In the genomic region with DNA sequence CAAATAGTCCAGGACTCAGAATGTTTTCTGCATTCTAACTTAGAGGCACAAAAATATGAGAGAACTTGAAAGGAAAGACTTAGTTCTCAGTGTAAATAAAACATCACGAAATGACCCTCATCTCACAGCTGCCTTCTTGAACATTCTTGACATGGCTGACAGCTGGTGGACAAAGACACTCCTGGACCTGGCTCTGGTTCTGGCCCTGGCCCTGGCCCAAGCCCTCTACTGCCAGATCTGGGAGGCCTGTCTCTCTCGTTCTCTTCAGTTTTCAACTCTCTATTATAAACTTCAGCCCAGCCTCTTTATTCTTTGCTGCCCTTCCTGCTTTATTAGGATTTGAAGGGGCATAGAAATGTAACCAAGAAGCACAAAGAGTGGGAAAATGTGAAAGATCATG, we compare ENCODE assay signal across 10 mouse cellular contexts.
A peak's percentile ranks its signal among the peaks of the same experiment; 100 is the strongest.
DNase-seq lines count a peak whose midpoint lies in the region.
"Had no signal": no experiment of that assay in that cellular context is flagged by ENCODE, and none has a peak within 500 bp of the region (broad histone marks: within the 10 kb centered on the region; RNA-seq: fewer than 3 reads in every experiment).

No protein-coding gene starts in this region.

- intact Hi-C loops in heart, postnatal 14 days (cut with DNase I), result no loop called here
- intact Hi-C loops in left cerebral cortex, postnatal 14 days (cut with DNase I), result no loop called here

- no peaks in the 10 kb centered on the region; the same call in 1 of the 2 replicates for H3K27me3 ChIP-seq in heart, embryonic 10.5 days (ENCODE audit: insufficient read depth, poor library complexity, severe bottlenecking)
- H3K27me3 ChIP-seq: limb, embryonic 15.5 days had no signal

- H3K4me1 ChIP-seq in heart, embryonic 10.5 days, result no peaks in the 10 kb centered on the region
- H3K4me1 ChIP-seq: limb, embryonic 15.5 days had no signal

- H3K9me3 ChIP-seq in heart, embryonic 10.5 days, result no peaks in the 10 kb centered on the region
- H3K9me3 ChIP-seq: limb, embryonic 15.5 days had no signal

- 60% methylated on average over 2 of the region's 2 CpGs for WGBS in heart, embryonic 10.5 days

- no peak overlapping the region for H3K27ac ChIP-seq in heart, embryonic 10.5 days
- H3K27ac ChIP-seq: limb, embryonic 15.5 days had no signal

- H3K36me3 ChIP-seq in heart, embryonic 10.5 days, result no peaks in the 10 kb centered on the region
- H3K36me3 ChIP-seq: limb, embryonic 15.5 days had no signal

- DNase-seq in heart, adult 18-20 months, result peak; percentile 59 to 74
- DNase-seq in heart, embryonic 10.5 days (ENCODE audit: low spot score), result no peak
- peak; percentile 10 for DNase-seq in right cerebral cortex, postnatal 4 days
- DNase-seq in right cerebral cortex, adult 2 months (ENCODE audit: low spot score in 2 of 2), result no peak
- DNase-seq in heart, postnatal 14 days, result peak; percentile 73 to 77
- peak; percentile 31 for DNase-seq in ovary, postnatal 14 days (ENCODE audit: low spot score)
- no peak for DNase-seq in thymus, postnatal 14 days
- DNase-seq in left cerebral cortex, postnatal 14 days (ENCODE audit: low spot score in 2 of 2), result no peak
- DNase-seq: adrenal gland, adult 2 months had no signal

- no peak overlapping the region for H3K4me3 ChIP-seq in heart, embryonic 10.5 days
- H3K4me3 ChIP-seq: limb, embryonic 15.5 days had no signal

Comparison
In these comparisons a context has a peak if more than half of its experiments do, and no peak if none do; other contexts are left out.
1. DNase-seq: peak in heart, adult 18-20 months (2 of 2), right cerebral cortex, postnatal 4 days (single experiment), heart, postnatal 14 days (2 of 2) and ovary, postnatal 14 days (single experiment); none in heart, embryonic 10.5 days (single experiment), right cerebral cortex, adult 2 months (0 of 2), thymus, postnatal 14 days (single experiment) and left cerebral cortex, postnatal 14 days (0 of 2).